In the genomic region with DNA sequence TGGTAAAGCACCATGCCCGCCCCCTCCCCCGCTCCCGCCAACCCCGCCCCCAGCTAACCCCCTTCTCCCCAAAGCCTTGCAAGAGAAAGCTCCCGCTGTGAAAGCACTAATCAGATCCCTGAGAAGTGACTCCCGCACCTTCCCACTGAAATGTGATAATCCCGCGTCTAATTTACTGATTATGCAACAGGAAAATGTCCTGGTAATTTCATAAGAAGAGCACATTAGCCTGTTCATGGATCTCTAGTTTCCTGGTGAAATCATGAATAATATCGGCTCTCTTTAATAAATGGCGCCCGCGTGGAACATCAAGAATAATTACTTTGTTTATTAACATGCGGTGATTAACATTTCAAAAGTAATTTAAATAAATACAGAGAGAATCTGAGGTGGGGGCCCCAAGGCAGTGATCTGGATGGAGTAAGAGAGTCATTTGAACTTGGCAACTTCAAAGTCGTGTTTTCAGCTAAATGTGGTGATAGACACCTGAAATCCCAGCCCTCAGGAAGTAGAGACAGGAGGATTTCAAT, we compare ENCODE assay signal across 16 mouse cellular contexts. TPM values are rescaled to one million over a fixed set of nuclear protein-coding genes. Genes with fewer than 3 reads are reported as not detected.
A peak's percentile ranks its signal among the peaks of the same experiment; 100 is the strongest.
DNase-seq lines count a peak whose midpoint lies in the region; ATAC-seq and TF ChIP-seq lines count a peak whose summit lies in the region.
"Had no signal": no experiment of that assay in that cellular context is flagged by ENCODE, and none has a peak within 500 bp of the region (broad histone marks: within the 10 kb centered on the region; RNA-seq: fewer than 3 reads in every experiment).

No protein-coding gene starts in this region.

- ATAC-seq in hindbrain, embryonic 15.5 days (ENCODE audit: low FRiP score, low read depth) = no peak; the same call in 1 of the 2 replicates
- no peak for ATAC-seq in hindbrain, embryonic 12.5 days (ENCODE audit: low FRiP score)
- peak; percentile 52 for ATAC-seq in forebrain, embryonic 16.5 days
- no peak for ATAC-seq in midbrain, postnatal 0 days (ENCODE audit: low FRiP score)
- ATAC-seq: liver, embryonic 12.5 days had no signal

- H3K9ac ChIP-seq in hindbrain, embryonic 15.5 days = no peak overlapping the region
- H3K9ac ChIP-seq in hindbrain, embryonic 12.5 days = no peak overlapping the region
- no peak overlapping the region for H3K9ac ChIP-seq in forebrain, embryonic 16.5 days (replicated peaks; ENCODE audit: low read depth, low read length)
- H3K9ac ChIP-seq in midbrain, postnatal 0 days (replicated peaks; ENCODE audit: low read length, poor library complexity, severe bottlenecking) = no peak overlapping the region
- H3K9ac ChIP-seq: heart, embryonic 15.5 days; liver, embryonic 12.5 days; lung, embryonic 14.5 days; midbrain, embryonic 12.5 days; neural tube, embryonic 12.5 days had no signal

- peak overlapping the region; percentile 23; the same call in 1 of the 2 replicates for H3K4me2 ChIP-seq in hindbrain, embryonic 15.5 days
- no peak overlapping the region for H3K4me2 ChIP-seq in hindbrain, embryonic 12.5 days (replicated peaks)
- H3K4me2 ChIP-seq in forebrain, embryonic 16.5 days (ENCODE audit: low read length) = peak overlapping the region; percentile 4
- H3K4me2 ChIP-seq in midbrain, postnatal 0 days (ENCODE audit: low read depth, low read length, poor library complexity, severe bottlenecking) = no peak overlapping the region
- H3K4me2 ChIP-seq: heart, embryonic 15.5 days; liver, embryonic 12.5 days; lung, embryonic 14.5 days; midbrain, embryonic 12.5 days; neural tube, embryonic 12.5 days had no signal

- peak; percentile 48 for DNase-seq in retina, postnatal 1 day
- DNase-seq in retina, embryonic 14.5 days (ENCODE audit: low spot score) = no peak
- peak; percentile 20 for DNase-seq in midbrain, postnatal 0 days (ENCODE audit: low spot score)
- DNase-seq in layer of hippocampus, adult 9-11 months = no peak
- no peak for DNase-seq in frontal cortex, postnatal 10 days (ENCODE audit: low spot score in 2 of 2)
- DNase-seq: adrenal gland, postnatal 36 days; kidney, adult 2 months; lung, postnatal 4 days had no signal

- TF ChIP-seq CTCF in midbrain, postnatal 0 days (IDR thresholded peaks at IDR 0.05) = no peak

- H3K36me3 ChIP-seq in hindbrain, embryonic 15.5 days = no peaks in the 10 kb centered on the region
- H3K36me3 ChIP-seq in hindbrain, embryonic 12.5 days = no peaks in the 10 kb centered on the region
- no peaks in the 10 kb centered on the region for H3K36me3 ChIP-seq in forebrain, embryonic 16.5 days (ENCODE audit: control insufficient read depth, insufficient read depth)
- no peaks in the 10 kb centered on the region for H3K36me3 ChIP-seq in midbrain, postnatal 0 days (ENCODE audit: insufficient read depth, low read length)
- H3K36me3 ChIP-seq: heart, embryonic 15.5 days; liver, embryonic 12.5 days; midbrain, embryonic 12.5 days; neural tube, embryonic 12.5 days had no signal

- no peak overlapping the region for H3K27ac ChIP-seq in hindbrain, embryonic 15.5 days (replicated peaks)
- no peak overlapping the region for H3K27ac ChIP-seq in hindbrain, embryonic 12.5 days
- H3K27ac ChIP-seq in forebrain, embryonic 16.5 days (ENCODE audit: low read length) = no peak overlapping the region
- 0 out of 2 replicates have a peak overlapping the region, but pooled peaks have one; percentile 3 for H3K27ac ChIP-seq in midbrain, postnatal 0 days (ENCODE audit: low read depth, low read length)
- H3K27ac ChIP-seq: heart, embryonic 15.5 days; liver, embryonic 12.5 days; midbrain, embryonic 12.5 days; neural tube, embryonic 12.5 days had no signal

- no peaks in the 10 kb centered on the region for H3K9me3 ChIP-seq in hindbrain, embryonic 15.5 days
- no peaks in the 10 kb centered on the region for H3K9me3 ChIP-seq in hindbrain, embryonic 12.5 days (replicated peaks)
- H3K9me3 ChIP-seq in forebrain, embryonic 16.5 days (ENCODE audit: control insufficient read depth, low read length) = no peaks in the 10 kb centered on the region
- no peaks in the 10 kb centered on the region for H3K9me3 ChIP-seq in midbrain, postnatal 0 days (ENCODE audit: low read length)
- H3K9me3 ChIP-seq: heart, embryonic 15.5 days; liver, embryonic 12.5 days; midbrain, embryonic 12.5 days; neural tube, embryonic 12.5 days had no signal

- H3K4me1 ChIP-seq in hindbrain, embryonic 15.5 days (replicated peaks) = peaks cover 11% of the 10 kb centered on the region
- peaks cover 5% of the 10 kb centered on the region; the same call in 1 of the 2 replicates for H3K4me1 ChIP-seq in hindbrain, embryonic 12.5 days
- 0 out of 2 replicates have a peak, but pooled peaks cover 4% of the 10 kb centered on the region for H3K4me1 ChIP-seq in forebrain, embryonic 16.5 days (replicated peaks; ENCODE audit: control insufficient read depth, insufficient read depth, low read length)
- H3K4me1 ChIP-seq in midbrain, postnatal 0 days (ENCODE audit: insufficient read depth, low read length) = no peaks in the 10 kb centered on the region
- H3K4me1 ChIP-seq: heart, embryonic 15.5 days; liver, embryonic 12.5 days had no signal

- 22% methylated on average over 14 of the region's 14 CpGs for WGBS in hindbrain, embryonic 15.5 days
- WGBS in hindbrain, embryonic 12.5 days = 23% methylated on average over 14 of the region's 14 CpGs
- 8% methylated on average over 14 of the region's 14 CpGs for WGBS in forebrain, embryonic 16.5 days
- WGBS in midbrain, postnatal 0 days = 22% methylated on average over 14 of the region's 14 CpGs

- H3K4me3 ChIP-seq in hindbrain, embryonic 15.5 days = no peak overlapping the region
- H3K4me3 ChIP-seq in hindbrain, embryonic 12.5 days = no peak overlapping the region
- no peak overlapping the region for H3K4me3 ChIP-seq in forebrain, embryonic 16.5 days (replicated peaks; ENCODE audit: low read length)
- H3K4me3 ChIP-seq in midbrain, postnatal 0 days (ENCODE audit: low read depth, low read length) = no peak overlapping the region
- H3K4me3 ChIP-seq: heart, embryonic 15.5 days; liver, embryonic 12.5 days; midbrain, embryonic 12.5 days; neural tube, embryonic 12.5 days had no signal

- 0 out of 2 replicates have a peak, but pooled peaks cover 3% of the 10 kb centered on the region for H3K27me3 ChIP-seq in hindbrain, embryonic 15.5 days
- peaks cover 3% of the 10 kb centered on the region; the same call in 1 of the 2 replicates for H3K27me3 ChIP-seq in hindbrain, embryonic 12.5 days
- H3K27me3 ChIP-seq in forebrain, embryonic 16.5 days (replicated peaks; ENCODE audit: control insufficient read depth, insufficient read depth, low read length) = no peaks in the 10 kb centered on the region
- H3K27me3 ChIP-seq in midbrain, postnatal 0 days (ENCODE audit: insufficient read depth, low read length) = no peaks in the 10 kb centered on the region
- H3K27me3 ChIP-seq: heart, embryonic 15.5 days; liver, embryonic 12.5 days; midbrain, embryonic 12.5 days; neural tube, embryonic 12.5 days had no signal

RNA-seq across cellular contexts. Expression of a gene that starts 24.1 kb away (rescaled TPM):
- polyA plus RNA-seq in hindbrain, embryonic 15.5 days (2015; fragmentation: Nextera tagmentation; extraction: Ambion mirVana) = 26.6 and 27.0 TPM in 2 replicates
- 3.8 and 4.1 TPM in 2 replicates for polyA plus RNA-seq in hindbrain, embryonic 12.5 days (2016; fragmentation: Nextera tagmentation; extraction: Ambion mirVana)
- polyA plus RNA-seq in forebrain, embryonic 16.5 days (2015; fragmentation: Nextera tagmentation; extraction: Ambion mirVana) = 75.1 TPM in 2 replicates
- 118 and 135 TPM in 2 replicates for total RNA-seq in midbrain, postnatal 0 days (2014; rRNA removed)
- polyA plus RNA-seq in midbrain, postnatal 0 days (2015; fragmentation: Nextera tagmentation; extraction: Ambion mirVana) = 80.3 and 82.1 TPM in 2 replicates

Comparison
In these comparisons a context has a peak if more than half of its experiments do, and no peak if none do; other contexts are left out.
1. H3K4me2 ChIP-seq: peak in hindbrain, embryonic 15.5 days (single experiment) and forebrain, embryonic 16.5 days (single experiment); none in hindbrain, embryonic 12.5 days (single experiment) and midbrain, postnatal 0 days (single experiment).
2. DNase-seq: peak in retina, postnatal 1 day (single experiment) and midbrain, postnatal 0 days (single experiment); none in retina, embryonic 14.5 days (single experiment), layer of hippocampus, adult 9-11 months (single experiment) and frontal cortex, postnatal 10 days (0 of 2).